ENCODE assay signal across 8 mouse cellular contexts in the genomic region with DNA sequence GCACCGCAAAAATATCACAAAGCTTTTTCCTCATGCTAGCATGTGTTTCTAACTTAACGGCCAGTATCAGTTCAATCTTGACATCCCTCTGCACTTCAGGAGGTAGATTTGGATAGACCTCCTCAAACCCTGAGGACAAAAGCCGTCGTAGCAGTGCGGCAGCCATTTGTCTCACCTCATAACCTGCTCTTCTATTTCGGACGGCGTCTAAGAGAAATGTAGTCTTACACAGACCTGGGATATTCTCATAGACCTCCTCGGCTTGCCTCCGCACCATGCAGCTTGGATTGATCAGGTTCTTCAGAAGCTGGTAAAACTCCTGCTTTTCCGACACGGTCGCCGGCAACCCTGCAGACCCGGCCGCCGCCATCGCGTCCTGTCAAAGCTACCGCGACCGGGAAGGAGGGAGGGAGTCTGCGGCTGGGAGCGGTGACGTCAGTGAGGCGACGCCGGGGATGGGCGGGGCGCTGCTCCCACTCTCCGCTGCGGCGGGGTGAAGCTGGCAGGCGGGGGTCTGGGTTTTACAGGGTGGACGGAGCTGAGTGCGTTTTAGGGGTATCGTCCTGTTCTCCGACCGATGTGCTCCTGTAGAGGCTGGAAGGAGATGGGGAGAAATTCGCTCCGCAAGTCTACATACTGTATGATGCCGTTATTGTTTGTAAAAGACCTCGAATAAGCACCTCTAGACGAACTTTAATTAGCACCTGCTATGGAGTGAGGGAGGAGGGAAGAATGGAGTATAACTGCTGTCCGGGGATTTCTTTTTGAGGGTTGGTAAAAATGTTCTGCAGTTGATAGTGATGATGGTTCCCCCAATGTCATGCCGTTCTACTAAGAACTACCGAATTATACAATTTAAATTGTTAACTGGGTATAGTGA. TPM values are rescaled to one million over a fixed set of nuclear protein-coding genes. Genes with fewer than 3 reads are reported as not detected.
DNase-seq lines count a peak whose midpoint lies in the region; ATAC-seq and TF ChIP-seq lines count a peak whose summit lies in the region.

A gene (minus strand): TSS at position 394 of the 880 bp plus-strand sequence.

- peak; percentile 73 for TF ChIP-seq POLR2A in thymus, adult 2 months (IDR thresholded peaks at IDR 0.05; ENCODE audit: control insufficient read depth, extremely low read depth, insufficient read depth, low read length, poor library complexity)

- H3K4me3 ChIP-seq in lung, embryonic 16.5 days (ENCODE audit: low read length), result peak within 1 kb of the TSS; percentile 91
- peak within 1 kb of the TSS; percentile 83 for H3K4me3 ChIP-seq in thymus, adult 2 months (ENCODE audit: control insufficient read depth, insufficient read depth, low read length)

- H3K9ac ChIP-seq in lung, embryonic 16.5 days (ENCODE audit: low read length), result peak within 1 kb of the TSS; percentile 83

- H3K9me3 ChIP-seq in lung, embryonic 16.5 days (ENCODE audit: control insufficient read depth, low read length), result no peaks in the 10 kb centered on the region

- ATAC-seq in hematopoietic stem cell, adult 5-6 weeks (replicated peaks in 1 of 2; ENCODE audit: insufficient read depth in 1 of 2, low FRiP score in 2 of 2, low TSS enrichment in 1 of 2, low read depth in 1 of 2, poor library complexity in 2 of 2, severe bottlenecking in 2 of 2), result peak; percentile 96 to 99
- peak; percentile 98 for ATAC-seq in lung, embryonic 16.5 days (ENCODE audit: low read depth)

- H3K4me1 ChIP-seq in lung, embryonic 16.5 days (replicated peaks; ENCODE audit: control insufficient read depth, insufficient read depth, low read length), result peaks cover 5% of the 10 kb centered on the region
- H3K4me1 ChIP-seq in thymus, adult 2 months (replicated peaks; ENCODE audit: control insufficient read depth, insufficient read depth, low read length), result peaks cover 3% of the 10 kb centered on the region

- DNase-seq in MN1 (ENCODE audit: low spot score), result peak; percentile 79
- peak; percentile 92 for DNase-seq in cerebellum, adult 8-10 months
- peak; percentile 76 for DNase-seq in forelimb bud, embryonic 11.5 days (ENCODE audit: low read depth, low spot score)
- DNase-seq in layer of hippocampus, adult 9-11 months, result peak; percentile 90
- DNase-seq in ovary, adult 18-20 months (ENCODE audit: low spot score), result peak; percentile 81
- peak; percentile 95 for DNase-seq in thymus, adult 2 months

- no peak within 1 kb of the TSS for H3K27ac ChIP-seq in lung, embryonic 16.5 days (ENCODE audit: low read length)
- no peak within 1 kb of the TSS for H3K27ac ChIP-seq in thymus, adult 2 months (ENCODE audit: control insufficient read depth, insufficient read depth, low read length)

- peak within 1 kb of the TSS; percentile 95 for H3K4me2 ChIP-seq in lung, embryonic 16.5 days (ENCODE audit: low read depth, low read length)

- H3K27me3 ChIP-seq in lung, embryonic 16.5 days (ENCODE audit: control insufficient read depth, insufficient read depth, low read depth, low read length), result peaks cover 5% of the 10 kb centered on the region; the same call in 1 of the 2 replicates
- no peaks in the 10 kb centered on the region for H3K27me3 ChIP-seq in thymus, adult 2 months (ENCODE audit: control insufficient read depth, insufficient read depth, low read length)

- peaks cover 12% of the 10 kb centered on the region for H3K36me3 ChIP-seq in lung, embryonic 16.5 days (ENCODE audit: control insufficient read depth, insufficient read depth, low read length)
- peaks cover 7% of the 10 kb centered on the region for H3K36me3 ChIP-seq in thymus, adult 2 months (ENCODE audit: control insufficient read depth, insufficient read depth, low read length)

- under 1% methylated on average over 47 of the region's 47 CpGs for WGBS in lung, embryonic 16.5 days
- WGBS in thymus, adult 2 months, result 1% methylated on average over 47 of the region's 47 CpGs

- 0 out of 2 replicates have a peak, but pooled peaks have one; percentile 32 for TF ChIP-seq CTCF in thymus, adult 2 months (IDR thresholded peaks at IDR 0.05; ENCODE audit: borderline replicate concordance, control insufficient read depth, extremely low read depth, insufficient read depth, low read length, poor library complexity)

RNA-seq across cellular contexts. Expression of the gene that starts here (rescaled TPM):
- 26.2 and 34.7 TPM in 2 replicates for total RNA-seq in hematopoietic stem cell, adult 5-6 weeks (2017)
- 13.7 TPM in 2 replicates for polyA plus RNA-seq in lung, embryonic 16.5 days (2015; fragmentation: Nextera tagmentation; extraction: Ambion mirVana)
- 4.6 and 6.1 TPM in 2 replicates for polyA plus RNA-seq in thymus, adult 2 months (2012; rRNA removed)
